Mouse (Mus musculus): Measurements from ENCODE around the gene Tnfsf11. TPM values are rescaled to one million over a fixed set of nuclear protein-coding genes. Genes with fewer than 3 reads are reported as not detected.

The Tnfsf11 gene
- polyA plus RNA-seq, 1 experiment from 2014 or later, result 0.05 TPM

DNA sequence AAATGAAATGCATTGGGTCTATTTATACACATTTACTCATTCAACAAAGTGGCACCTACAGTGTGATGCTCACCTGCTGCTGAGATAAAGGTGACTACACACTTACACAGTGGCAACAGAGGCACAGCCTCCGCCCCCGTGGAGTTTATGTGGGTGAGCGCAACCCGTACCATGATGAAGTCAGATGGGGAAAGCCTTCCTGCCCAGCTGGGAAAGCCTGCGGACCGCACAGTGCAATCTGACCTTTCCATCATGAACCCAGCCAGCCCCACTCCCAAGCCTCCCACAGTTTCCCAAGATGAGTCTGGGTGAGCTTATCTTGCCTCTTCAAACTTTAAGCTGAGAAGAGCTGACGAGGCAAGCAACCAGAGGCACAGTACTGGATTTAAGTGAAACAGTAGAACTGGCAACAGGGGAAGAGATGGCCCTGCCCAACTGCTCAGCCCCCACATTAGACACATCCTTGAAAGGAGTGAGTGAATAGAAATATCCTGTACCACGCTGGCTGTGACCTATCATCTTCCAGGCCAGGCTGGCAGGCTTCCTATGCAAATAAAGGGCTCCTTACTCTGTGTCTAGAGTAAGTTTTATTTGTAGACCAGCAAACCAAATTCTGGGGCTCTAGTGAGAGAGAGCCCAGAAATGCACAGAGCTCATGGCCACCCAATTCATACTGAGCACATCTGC is 22.1 kb upstream of the Tnfsf11 start:
- no peak overlapping the region for H3K4me3 ChIP-seq (replicated peaks)
- no peaks in the 10 kb centered on the region for H3K4me1 ChIP-seq (replicated peaks)
- no peak for ATAC-seq (ENCODE audit: insufficient read depth)
- H3K27me3 ChIP-seq, result no peaks in the 10 kb centered on the region
- 51% methylated on average over 8 of the region's 8 CpGs for WGBS (ENCODE audit: insufficient replicate concordance)
- no peak overlapping the region for H3K27ac ChIP-seq (replicated peaks)
- H3K36me3 ChIP-seq (replicated peaks), result no peaks in the 10 kb centered on the region
- H3K9me3 ChIP-seq (replicated peaks), result no peaks in the 10 kb centered on the region
- no peak overlapping the region for H3K4me2 ChIP-seq
- H3K9ac ChIP-seq, result no peak overlapping the region

DNA sequence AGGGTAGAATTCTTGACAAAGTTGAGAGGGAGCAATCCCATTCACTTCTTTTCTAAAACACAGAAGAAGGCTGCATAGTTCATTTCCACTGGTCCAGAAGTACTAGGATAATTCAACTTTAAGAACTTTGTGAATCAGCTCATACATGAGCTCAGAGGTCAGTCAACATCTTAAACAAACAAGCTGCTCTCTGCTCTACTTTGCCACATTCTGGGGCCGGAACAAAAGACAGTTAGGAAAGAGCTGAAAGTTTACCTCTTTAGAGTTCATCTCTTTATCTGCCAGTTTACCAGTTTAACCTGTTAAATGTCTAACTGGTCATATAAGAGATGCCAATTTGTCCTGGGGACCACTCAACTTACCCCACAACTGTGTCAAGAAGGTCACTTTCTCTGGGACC is 15.5 kb upstream of the Tnfsf11 start:
- Histone ChIP-seq H3K4me1 (replicated peaks) (no peaks in the 10 kb centered on the region), H3K9me3 (replicated peaks) (no peaks in the 10 kb centered on the region), H3K4me3 (replicated peaks) (no peak overlapping the region), H3K36me3 (replicated peaks) (no peaks in the 10 kb centered on the region), H3K4me2 (no peak overlapping the region), H3K9ac (no peak overlapping the region), H3K27ac (replicated peaks) (no peak overlapping the region), H3K27me3 (no peaks in the 10 kb centered on the region)
- 62% methylated on average over 1 of the region's 1 CpGs for WGBS (ENCODE audit: insufficient replicate concordance)
- no peak for ATAC-seq (ENCODE audit: insufficient read depth)

DNA sequence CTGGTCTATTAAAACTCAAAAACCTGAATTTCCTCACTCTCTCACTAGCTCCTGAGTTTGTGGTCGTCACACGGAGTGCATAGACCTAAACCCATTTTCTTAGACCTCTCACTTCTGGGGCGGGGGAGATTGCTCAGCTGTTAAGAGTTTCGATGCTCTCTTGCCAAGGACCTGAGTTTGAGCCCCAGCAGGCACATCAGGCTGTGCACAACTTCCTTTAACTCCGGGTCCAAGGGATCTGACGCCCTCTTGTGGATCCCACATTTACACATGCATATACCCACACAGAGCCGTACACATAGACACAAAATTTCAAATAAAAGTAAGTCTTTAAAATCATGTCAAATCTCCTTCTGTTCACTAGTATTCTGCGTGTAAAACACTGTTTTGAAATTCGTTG is 15.1 kb upstream of the Tnfsf11 start:
- ATAC-seq (ENCODE audit: insufficient read depth), result no peak
- WGBS (ENCODE audit: insufficient replicate concordance), result 59% methylated on average over 9 of the region's 9 CpGs
- Histone ChIP-seq H3K9me3 (replicated peaks) (no peaks in the 10 kb centered on the region), H3K27me3 (no peaks in the 10 kb centered on the region), H3K4me1 (replicated peaks) (no peaks in the 10 kb centered on the region), H3K36me3 (replicated peaks) (no peaks in the 10 kb centered on the region), H3K27ac (replicated peaks) (no peak overlapping the region), H3K4me2 (no peak overlapping the region), H3K4me3 (replicated peaks) (no peak overlapping the region), H3K9ac (no peak overlapping the region)

DNA sequence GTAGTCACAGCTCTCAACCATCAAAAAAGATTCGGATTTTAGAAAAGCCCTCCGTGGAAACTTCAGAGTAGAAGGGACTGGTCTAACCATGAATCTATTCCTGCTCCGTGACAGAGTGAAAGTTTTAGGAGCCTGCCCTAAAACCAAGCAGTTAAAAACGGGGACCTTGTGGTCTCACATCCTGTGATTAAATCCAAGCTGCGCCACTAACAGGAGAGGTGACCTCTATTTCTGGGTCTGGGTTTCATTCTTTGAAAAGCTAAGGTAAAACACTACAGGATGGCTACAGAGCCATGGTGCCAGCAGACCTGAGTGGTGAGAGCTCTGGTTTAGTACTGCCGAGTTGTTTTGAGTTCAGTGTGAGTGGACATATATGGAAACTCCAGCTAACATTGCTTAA is 12.4 kb upstream of the Tnfsf11 start:
- no peaks in the 10 kb centered on the region for H3K9me3 ChIP-seq (replicated peaks)
- WGBS (ENCODE audit: insufficient replicate concordance), result 49% methylated on average over 6 of the region's 6 CpGs

DNA sequence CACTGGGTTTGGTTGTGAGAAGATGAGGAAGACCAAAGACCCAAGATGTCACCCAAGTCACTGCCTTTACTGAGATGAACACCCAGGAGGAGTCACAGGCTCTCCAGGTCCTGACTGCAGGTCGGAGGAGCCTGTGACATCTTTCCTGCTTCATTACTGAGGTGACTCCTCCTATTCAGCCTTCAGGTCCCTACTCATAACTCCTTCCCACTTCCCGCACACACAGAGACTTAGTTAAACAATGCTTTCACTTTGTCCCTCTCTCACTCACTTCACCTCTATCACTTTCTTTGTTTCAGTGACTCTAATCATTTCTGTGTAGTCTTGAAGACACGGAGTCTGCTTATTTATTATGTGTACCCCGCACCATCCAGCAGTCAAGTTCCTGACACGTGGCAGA is 11.7 kb upstream of the Tnfsf11 start:
- ATAC-seq (ENCODE audit: insufficient read depth), result no peak
- H3K4me2 ChIP-seq, result no peak overlapping the region
- no peak overlapping the region for H3K4me3 ChIP-seq (replicated peaks)
- no peaks in the 10 kb centered on the region for H3K4me1 ChIP-seq (replicated peaks)
- H3K36me3 ChIP-seq (replicated peaks), result no peaks in the 10 kb centered on the region
- 63% methylated on average over 5 of the region's 5 CpGs for WGBS (ENCODE audit: insufficient replicate concordance)
- no peak overlapping the region for H3K9ac ChIP-seq
- H3K27ac ChIP-seq (replicated peaks), result no peak overlapping the region
- H3K9me3 ChIP-seq (replicated peaks), result no peaks in the 10 kb centered on the region
- H3K27me3 ChIP-seq, result no peaks in the 10 kb centered on the region

More for the DNA sequence above, 12.4 kb upstream of the Tnfsf11 start:
- Histone ChIP-seq H3K27ac (replicated peaks) (no peak overlapping the region), H3K27me3 (no peaks in the 10 kb centered on the region), H3K9ac (no peak overlapping the region), H3K4me1 (replicated peaks) (no peaks in the 10 kb centered on the region), H3K4me2 (no peak overlapping the region), H3K36me3 (replicated peaks) (no peaks in the 10 kb centered on the region), H3K4me3 (replicated peaks) (no peak overlapping the region)
- ATAC-seq (ENCODE audit: insufficient read depth), result no peak

DNA sequence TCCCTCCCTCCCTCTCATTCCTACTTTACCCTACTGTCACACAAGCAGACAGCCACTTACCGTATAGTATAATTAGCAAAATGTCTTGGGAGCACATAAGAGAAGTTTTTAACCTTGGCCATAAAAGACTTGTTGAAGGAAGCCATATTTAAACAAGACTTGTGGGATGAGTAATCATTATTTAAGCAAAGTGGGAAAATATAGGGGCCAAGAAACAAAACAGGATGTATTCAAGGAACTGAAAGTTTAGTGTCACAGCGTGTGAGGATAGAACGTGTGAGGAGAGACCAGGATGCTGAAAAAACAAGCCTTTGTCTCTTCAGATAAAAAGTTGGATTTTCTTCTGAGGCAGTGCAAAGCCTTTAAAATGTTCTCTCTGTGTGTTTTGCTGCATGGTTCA is 11.2 kb upstream of the Tnfsf11 start:
- 55% methylated on average over 3 of the region's 3 CpGs for WGBS (ENCODE audit: insufficient replicate concordance)

DNA sequence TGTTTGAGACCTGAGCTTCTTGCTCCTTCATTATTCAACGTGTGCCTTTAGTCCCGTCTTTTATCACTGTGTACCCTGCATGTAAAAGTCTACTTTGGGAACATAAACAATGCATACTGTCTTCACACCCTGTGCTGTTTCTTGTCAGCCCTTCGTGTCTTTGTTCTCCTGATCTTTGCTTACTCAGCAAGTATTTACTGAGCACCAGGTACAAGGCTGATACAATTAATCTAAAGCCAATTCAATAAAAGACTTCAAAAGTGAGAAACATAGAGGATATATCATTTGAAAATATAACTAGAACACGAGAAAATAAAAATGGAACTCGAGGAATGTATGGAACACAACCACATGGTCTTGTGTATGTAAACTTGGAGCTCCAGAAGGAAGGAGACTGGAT is 9.8 kb upstream of the Tnfsf11 start:
- H3K36me3 ChIP-seq (replicated peaks), result no peaks in the 10 kb centered on the region
- ATAC-seq (ENCODE audit: insufficient read depth), result no peak

More for the DNA sequence above, 11.2 kb upstream of the Tnfsf11 start:
- no peak for ATAC-seq (ENCODE audit: insufficient read depth)
- Histone ChIP-seq H3K4me1 (replicated peaks) (no peaks in the 10 kb centered on the region), H3K9ac (no peak overlapping the region), H3K36me3 (replicated peaks) (no peaks in the 10 kb centered on the region), H3K4me3 (replicated peaks) (no peak overlapping the region), H3K9me3 (replicated peaks) (no peaks in the 10 kb centered on the region), H3K27ac (replicated peaks) (no peak overlapping the region), H3K27me3 (no peaks in the 10 kb centered on the region), H3K4me2 (no peak overlapping the region)

DNA sequence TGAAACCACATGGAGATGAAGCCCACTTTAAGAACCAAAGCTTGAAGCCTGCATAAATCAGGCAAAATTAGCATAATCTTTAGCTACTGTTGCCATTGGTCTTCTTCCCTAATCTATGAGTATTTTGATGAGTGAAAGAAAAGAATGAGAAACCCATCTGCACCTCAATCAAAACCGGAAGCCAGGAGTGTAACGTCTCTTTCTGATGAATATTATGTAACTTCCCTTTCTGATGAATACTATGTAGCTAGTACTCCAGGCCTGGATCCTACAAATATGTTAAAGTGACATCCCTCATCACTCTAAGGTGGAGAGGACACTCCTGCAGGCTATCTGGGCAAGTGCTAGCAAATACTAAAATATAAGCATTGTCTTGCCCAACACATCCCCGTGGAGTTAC is 6.9 kb downstream of the Tnfsf11 start:
- Histone ChIP-seq H3K4me2 (no peak overlapping the region), H3K36me3 (replicated peaks) (no peaks in the 10 kb centered on the region)

More for the DNA sequence above, 9.8 kb upstream of the Tnfsf11 start:
- no peaks in the 10 kb centered on the region for H3K4me1 ChIP-seq (replicated peaks)
- no peak overlapping the region for H3K4me3 ChIP-seq (replicated peaks)
- no peak overlapping the region for H3K9ac ChIP-seq
- H3K27ac ChIP-seq (replicated peaks), result no peak overlapping the region
- H3K4me2 ChIP-seq, result no peak overlapping the region
- H3K9me3 ChIP-seq (replicated peaks), result no peaks in the 10 kb centered on the region
- H3K27me3 ChIP-seq, result no peaks in the 10 kb centered on the region
- WGBS (ENCODE audit: insufficient replicate concordance), result 46% methylated on average over 5 of the region's 5 CpGs

DNA sequence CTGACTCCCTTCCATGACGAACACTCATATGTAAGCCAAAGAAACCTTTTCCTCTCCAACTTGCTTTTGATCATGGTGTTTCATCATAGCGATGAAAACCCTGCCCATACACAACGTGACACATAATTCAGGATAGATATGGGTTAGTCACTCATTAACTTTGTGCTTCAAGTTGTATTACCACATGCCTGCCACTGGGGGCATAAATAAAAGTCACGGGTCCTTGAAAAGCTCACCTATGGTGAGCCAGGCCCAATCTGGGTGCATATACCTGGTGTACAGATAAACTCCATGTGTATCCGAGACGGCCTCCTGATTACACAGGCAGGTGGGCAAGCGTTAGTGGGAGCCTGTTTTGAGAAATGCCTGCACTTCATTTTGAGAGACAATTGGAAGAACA is 15.2 kb downstream of the Tnfsf11 start:
- Histone ChIP-seq H3K27me3 (no peaks in the 10 kb centered on the region), H3K36me3 (replicated peaks) (no peaks in the 10 kb centered on the region), H3K4me3 (replicated peaks) (no peak overlapping the region), H3K27ac (replicated peaks) (no peak overlapping the region), H3K9ac (no peak overlapping the region), H3K4me2 (no peak overlapping the region), H3K4me1 (replicated peaks) (no peaks in the 10 kb centered on the region), H3K9me3 (replicated peaks) (peaks cover 5% of the 10 kb centered on the region; the same call in 1 of the 2 replicates)
- ATAC-seq (ENCODE audit: insufficient read depth), result no peak
- WGBS (ENCODE audit: insufficient replicate concordance), result 63% methylated on average over 7 of the region's 7 CpGs

More for the DNA sequence above, 6.9 kb downstream of the Tnfsf11 start:
- H3K4me3 ChIP-seq (replicated peaks), result no peak overlapping the region
- H3K27me3 ChIP-seq, result peaks cover 5% of the 10 kb centered on the region; the same call in 1 of the 2 replicates
- WGBS (ENCODE audit: insufficient replicate concordance), result 52% methylated on average over 3 of the region's 3 CpGs
- H3K4me1 ChIP-seq (replicated peaks), result no peaks in the 10 kb centered on the region
- no peaks in the 10 kb centered on the region for H3K9me3 ChIP-seq (replicated peaks)
- ATAC-seq (ENCODE audit: insufficient read depth), result no peak
- H3K27ac ChIP-seq (replicated peaks), result no peak overlapping the region
- no peak overlapping the region for H3K9ac ChIP-seq

DNA sequence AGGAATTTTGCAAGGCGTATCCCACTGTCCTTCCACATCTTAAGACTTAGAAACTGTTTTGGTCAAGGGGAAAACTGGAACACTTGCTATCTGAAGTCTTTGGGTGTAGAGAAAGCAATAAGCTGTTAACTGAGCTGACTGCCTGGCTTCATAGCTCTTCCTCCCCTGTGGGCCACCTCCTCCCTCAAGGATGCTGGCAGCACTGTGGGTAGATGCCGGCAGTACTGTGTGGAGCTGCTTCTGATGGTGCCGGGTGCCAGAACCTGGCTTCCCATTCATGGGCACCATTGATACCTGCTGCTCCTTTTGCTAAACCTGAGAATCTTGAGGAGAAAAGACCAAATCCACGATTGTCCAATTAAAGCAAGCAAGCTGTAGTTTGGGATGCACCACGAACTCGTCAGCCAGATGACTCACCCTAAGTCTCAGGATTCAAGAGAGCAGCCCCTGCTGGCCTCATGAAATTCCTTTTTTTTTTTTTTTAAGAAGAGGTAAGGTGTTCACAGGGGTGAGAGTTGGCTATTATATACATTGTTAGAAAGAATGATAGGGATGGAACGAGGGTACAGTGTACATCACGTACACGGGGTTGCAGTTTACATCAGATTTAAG is 17.8 kb downstream of the Tnfsf11 start:
- ATAC-seq (ENCODE audit: insufficient read depth), result no peak
- 58% methylated on average over 9 of the region's 9 CpGs for WGBS (ENCODE audit: insufficient replicate concordance)
- Histone ChIP-seq H3K4me1 (replicated peaks) (no peaks in the 10 kb centered on the region), H3K4me2 (no peak overlapping the region), H3K27me3 (no peaks in the 10 kb centered on the region), H3K36me3 (replicated peaks) (no peaks in the 10 kb centered on the region), H3K9ac (no peak overlapping the region), H3K4me3 (replicated peaks) (no peak overlapping the region), H3K27ac (replicated peaks) (no peak overlapping the region), H3K9me3 (replicated peaks) (peaks cover 5% of the 10 kb centered on the region; the same call in 1 of the 2 replicates)

DNA sequence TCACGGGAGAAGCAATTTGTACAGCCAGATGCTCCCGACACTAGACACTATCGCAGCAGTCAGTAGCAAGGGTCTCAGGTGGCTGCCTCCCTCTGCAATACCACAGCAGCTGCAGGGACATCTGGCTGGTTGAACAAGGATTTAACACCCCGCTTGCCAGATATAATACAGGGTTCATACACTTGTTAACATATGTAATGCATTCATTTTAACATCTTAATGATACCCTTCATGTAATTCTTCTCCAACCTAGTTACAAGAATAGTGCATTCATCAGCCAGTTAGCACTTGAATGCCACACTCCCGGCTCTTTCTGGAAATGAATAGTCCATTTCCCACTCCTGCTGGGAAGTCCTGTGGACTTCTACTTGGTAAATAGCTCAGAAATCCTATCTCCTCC is 18.9 kb downstream of the Tnfsf11 start:
- H3K4me3 ChIP-seq (replicated peaks), result no peak overlapping the region
- H3K4me2 ChIP-seq, result no peak overlapping the region
- 47% methylated on average over 5 of the region's 5 CpGs for WGBS (ENCODE audit: insufficient replicate concordance)
- no peaks in the 10 kb centered on the region for H3K4me1 ChIP-seq (replicated peaks)
- no peak overlapping the region for H3K9ac ChIP-seq
- ATAC-seq (ENCODE audit: insufficient read depth), result no peak
- peaks cover 3% of the 10 kb centered on the region; the same call in 1 of the 2 replicates for H3K9me3 ChIP-seq (replicated peaks)
- H3K27ac ChIP-seq (replicated peaks), result no peak overlapping the region
- no peaks in the 10 kb centered on the region for H3K36me3 ChIP-seq (replicated peaks)
- no peaks in the 10 kb centered on the region for H3K27me3 ChIP-seq

Measured in liver, embryonic 15.5 days (tissue).